Mouse (Mus musculus): ENCODE measurements around the gene Cacna2d2.

Cacna2d2 gene

DNA sequence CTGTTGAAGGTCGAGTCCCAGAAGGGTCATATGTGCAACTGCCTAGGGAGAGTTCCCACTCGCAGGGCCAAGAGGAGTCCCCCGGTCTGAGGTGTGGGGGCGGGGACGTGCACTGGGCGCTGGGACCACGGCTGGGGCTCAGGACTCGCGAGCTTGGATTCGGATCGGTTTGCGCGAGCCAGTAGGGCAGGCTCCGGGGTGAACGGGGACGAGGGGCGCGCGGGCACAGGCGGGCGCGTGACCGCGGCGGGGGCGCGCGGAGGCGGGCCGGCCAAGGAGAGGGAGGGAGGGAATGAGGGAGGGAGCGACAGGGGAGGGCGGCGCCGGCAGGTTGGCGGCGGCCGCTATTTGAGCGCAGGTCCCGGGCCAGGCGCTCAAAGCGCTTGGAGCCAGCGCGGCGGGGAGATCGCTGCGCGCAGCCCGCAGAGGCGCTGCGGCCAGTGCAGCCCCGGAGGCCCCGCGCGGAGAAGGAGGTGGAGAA is at the start of gene Cacna2d2:
Cacna2d2 (plus strand) TSS at position 122 of the 481 bp plus-strand sequence.
- in situ Hi-C loops (cut with MboI) = no loop called here

DNA sequence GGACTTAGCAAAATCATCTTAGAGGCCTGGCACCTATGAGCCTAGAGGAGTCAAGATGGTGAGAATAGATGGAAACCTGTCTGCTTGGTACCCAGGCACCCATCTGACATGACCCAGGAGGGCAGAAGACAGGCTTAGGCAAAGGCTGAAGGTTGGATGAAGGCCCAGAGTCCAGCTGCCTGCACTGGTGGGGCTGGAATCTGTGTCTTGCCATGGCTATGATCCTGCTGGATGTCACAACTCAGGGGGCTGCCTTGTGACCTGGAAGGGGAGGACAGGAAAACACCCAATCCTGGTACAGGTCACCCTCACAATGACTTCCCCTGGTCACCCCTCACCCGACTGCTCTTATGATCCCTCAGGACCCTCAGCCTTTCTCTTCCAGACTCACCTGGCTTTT is 44.6 kb upstream of the Cacna2d2 start:
- in situ Hi-C loops (cut with MboI) = loop anchor here (25.0 kb wide), 1 partner anchor 332 kb away; the partner anchor contains the start of gene Gnat1

DNA sequence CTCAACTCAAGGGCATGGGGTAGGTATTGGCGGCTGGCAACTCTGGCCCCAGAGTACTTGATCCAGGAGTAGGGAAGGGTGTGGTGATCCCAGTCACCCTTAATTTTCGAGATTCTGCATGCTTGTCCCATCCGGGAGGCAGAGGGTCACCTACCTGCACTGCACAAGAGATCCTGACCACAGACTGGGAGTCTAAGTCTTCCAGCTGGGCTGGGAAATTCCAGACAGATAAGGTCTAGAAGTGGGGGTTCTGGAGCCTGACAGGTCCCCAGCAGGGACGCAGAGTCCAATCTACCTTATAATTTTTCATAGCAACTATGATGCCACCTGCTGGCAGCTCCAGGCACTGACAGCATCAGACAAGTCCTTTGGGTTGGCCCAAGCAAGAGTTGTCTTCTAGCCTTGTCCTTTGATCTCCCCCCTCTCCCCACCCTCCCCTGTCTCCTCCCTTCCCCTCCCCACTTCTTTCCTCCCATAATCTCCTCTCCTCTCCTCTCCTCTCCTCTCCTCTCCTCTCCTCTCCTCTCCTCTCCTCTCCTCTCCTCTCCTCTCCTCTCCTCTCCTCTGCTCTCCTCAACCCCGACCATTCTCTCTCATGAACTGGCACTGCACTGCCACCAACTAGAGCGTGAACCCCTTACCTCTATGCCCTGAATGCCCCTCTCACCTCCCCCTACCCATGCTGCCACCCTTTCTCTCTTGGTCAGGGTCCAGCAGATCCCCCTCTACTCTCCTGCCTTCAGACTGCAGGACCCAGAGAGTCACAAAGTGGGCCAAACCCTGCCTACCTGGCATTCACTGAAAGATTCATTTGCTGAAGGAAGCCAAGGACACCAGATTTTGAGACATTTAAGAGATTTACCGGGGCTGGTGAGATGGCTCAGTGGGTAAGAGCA is 43.3 kb upstream of the Cacna2d2 start:
- in situ Hi-C loops (cut with MboI) = loop anchor here (25.0 kb wide), 1 partner anchor 331 kb away; the partner anchor contains the start of gene Gnat1

DNA sequence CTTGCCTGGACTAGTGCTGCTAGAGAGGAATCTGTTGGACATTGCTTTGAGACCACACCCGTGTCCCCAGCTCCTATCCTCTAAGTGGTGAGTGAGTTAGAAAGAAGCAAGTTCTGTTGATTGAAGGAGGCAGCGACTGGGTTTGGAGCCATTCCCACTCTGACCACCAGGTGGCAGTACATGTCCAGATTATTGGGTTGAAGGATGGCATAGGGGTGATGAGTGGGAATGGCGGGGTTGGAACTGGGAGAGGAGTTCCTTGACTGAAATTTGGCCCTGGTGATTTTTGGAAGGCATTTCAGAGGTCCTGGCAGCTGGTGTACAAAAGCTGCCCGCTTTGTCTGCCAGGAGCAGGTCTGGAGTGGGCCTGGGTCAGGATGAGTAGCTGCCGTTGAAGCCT is 41.8 kb upstream of the Cacna2d2 start:
- in situ Hi-C loops (cut with MboI) = loop anchor here (25.0 kb wide), 1 partner anchor 330 kb away; the partner anchor contains the start of gene Gnat1

DNA sequence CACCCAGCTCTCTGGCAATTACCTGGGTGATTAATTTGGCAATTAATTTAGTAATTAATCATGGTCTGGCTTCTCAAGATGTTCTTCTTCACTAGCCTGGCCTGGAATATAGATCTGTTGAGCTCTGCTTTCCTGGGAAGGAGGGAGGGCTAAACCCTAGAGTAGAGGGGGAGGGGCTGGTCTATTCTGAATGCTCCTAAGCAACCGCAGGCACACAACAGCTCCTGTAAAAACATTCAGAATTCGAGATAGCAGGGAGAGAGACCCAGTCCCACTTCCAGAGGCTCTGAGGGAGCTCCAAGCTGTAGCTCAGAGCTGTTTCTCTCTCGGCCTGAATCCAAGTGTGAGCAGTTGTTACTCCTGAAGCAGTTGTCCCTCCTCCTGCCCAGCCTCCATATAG is 38.4 kb upstream of the Cacna2d2 start:
- in situ Hi-C loops (cut with MboI) = loop anchor here (25.0 kb wide), 1 partner anchor 326 kb away; the partner anchor contains the start of gene Gnat1

DNA sequence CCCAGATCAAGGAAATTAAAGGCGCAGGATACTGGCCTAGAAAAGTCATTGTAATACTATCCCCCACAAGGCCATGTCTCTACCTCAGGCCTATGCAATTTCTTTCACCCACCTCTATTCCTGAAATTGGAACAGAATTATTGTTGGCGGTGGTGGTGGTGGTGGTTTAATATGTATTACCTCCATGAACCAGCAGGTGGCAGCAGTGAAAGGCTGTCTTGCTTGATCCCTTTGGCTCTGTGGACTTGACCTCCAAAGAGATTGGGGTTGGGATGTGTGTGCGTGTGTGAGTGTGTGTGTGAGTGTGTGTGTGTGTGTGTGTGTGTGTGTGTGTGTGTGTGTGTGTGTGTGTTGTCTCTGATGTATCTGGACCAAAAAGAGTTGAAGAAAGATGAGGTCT is 32.8 kb upstream of the Cacna2d2 start:
- in situ Hi-C loops (cut with MboI) = loop anchor here (25.0 kb wide), 1 partner anchor 321 kb away; the partner anchor contains the start of gene Gnat1

DNA sequence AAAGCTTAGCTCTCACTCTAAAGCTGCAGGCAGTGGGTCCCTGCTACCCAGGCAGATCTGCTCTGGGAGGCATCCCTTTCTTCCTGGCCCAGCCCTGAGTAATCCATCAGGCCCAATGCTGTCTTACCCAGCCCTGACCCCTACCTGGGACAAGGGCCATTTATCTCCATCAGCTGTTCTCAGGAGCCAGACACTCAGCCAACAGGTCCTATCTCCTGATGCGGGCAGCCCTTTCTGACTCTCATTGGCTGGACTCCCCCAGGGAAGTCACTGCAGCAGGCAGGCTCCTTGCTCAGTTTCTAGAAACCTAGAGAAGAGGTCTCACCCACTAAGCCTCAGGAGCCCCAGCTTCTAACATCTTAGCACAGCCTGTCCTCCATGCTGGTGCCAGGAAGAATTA is 31.1 kb upstream of the Cacna2d2 start:
- in situ Hi-C loops (cut with MboI) = loop anchor here (25.0 kb wide), 1 partner anchor 319 kb away; the partner anchor contains the start of gene Gnat1

DNA sequence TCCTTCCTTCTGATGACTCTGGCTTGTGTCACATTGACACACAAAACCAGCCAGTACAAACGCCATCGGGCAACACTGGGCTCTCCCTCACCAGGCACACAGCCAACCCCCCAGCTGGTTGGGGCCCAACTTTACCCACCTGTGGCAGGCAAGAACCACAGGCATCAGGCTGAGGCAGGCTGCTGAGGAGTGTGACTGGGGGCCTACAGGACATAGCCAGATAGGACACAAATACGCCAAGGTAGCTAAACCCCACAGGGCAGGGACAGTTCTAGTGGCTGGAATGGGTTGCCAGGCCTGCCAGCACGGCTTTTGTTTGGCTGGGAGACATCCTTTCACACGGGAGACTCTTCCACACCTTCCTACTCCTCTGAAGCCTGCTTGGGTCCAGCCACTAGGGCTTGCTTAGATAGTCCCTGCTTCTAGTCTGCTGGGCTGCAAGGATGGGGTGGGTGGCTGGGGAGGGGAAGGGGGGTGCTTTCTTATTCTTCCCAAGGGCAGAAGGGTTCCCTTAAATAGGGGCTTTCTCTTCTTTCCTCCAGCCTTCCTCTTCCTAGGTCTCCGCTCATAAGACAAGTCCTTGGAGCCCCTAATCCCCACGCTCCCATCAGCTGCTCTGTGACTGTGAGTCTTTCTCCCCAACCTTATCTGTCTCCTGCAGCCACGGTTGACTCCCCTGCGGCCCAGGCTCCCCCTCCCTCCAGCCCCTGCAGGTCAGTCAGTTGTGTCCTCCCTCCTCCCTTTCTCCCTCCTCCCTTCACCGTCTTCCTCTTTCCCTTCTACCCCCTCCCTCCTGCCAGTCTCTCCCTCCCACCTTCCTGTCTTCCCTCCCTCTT is 29.9 kb upstream of the Cacna2d2 start:
- in situ Hi-C loops (cut with MboI) = loop anchor here (25.0 kb wide), 1 partner anchor 318 kb away; the partner anchor contains the start of gene Gnat1

DNA sequence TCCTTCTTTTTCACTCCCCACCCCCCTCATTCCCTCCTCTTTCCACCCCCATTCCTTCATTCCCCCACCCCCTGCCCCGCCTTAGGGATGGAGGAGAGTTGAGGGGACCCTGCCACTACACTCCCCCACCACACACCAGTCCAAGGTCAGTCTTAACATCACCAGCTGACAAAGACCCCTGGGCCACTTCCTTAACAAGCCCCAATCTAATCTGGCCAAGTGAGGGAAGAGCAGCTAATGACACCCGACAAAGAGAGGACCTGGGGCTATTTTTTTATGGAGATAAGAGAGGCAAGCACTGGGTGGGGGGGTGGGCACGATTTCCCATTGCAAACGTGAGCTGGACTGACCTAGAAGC is 29.3 kb upstream of the Cacna2d2 start:
- in situ Hi-C loops (cut with MboI) = loop anchor here (25.0 kb wide), 1 partner anchor 317 kb away; the partner anchor contains the start of gene Gnat1

DNA sequence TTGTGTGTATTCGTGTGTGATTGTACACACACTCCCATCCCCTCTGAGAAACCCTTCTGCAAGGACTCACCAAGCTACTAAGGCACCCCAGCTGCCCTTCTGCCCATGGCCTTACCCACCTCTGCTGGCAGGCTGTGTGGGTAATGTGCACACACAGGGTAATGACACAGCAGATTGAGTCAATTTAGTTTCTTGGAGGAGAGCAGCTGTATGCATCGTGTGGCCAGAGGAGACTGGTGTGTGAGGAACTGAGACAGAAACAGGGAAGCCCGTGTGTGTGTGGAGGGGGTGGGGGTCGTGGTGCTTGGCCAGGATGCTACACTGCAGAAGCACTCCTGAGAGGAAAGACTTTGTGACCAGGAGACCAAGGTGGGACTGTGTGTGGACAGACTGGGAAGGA is 27.0 kb upstream of the Cacna2d2 start:
- in situ Hi-C loops (cut with MboI) = loop anchor here (25.0 kb wide), 1 partner anchor 315 kb away; the partner anchor contains the start of gene Gnat1

DNA sequence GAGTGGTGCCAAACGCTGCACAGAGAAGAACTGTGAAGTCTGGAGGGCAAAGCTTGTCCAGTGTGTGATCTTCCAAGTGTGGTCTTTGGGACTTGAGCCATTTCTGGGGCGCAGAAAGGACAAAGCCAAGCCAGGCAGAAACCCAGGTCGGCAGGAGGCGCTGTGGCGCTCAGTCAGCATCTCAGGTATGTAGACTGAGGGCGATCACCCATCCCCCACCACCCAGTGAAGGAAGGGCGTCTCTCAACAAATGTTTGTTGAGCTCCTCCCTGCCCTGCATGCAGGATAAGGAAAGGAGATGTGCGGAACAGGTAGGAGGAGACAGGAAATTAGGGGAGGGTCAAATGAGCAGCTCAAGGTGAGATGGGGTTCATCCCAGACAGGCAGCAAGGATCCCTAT is 24.8 kb upstream of the Cacna2d2 start:
- in situ Hi-C loops (cut with MboI) = loop anchor here (25.0 kb wide), 1 partner anchor 313 kb away; the partner anchor contains the start of gene Gnat1

DNA sequence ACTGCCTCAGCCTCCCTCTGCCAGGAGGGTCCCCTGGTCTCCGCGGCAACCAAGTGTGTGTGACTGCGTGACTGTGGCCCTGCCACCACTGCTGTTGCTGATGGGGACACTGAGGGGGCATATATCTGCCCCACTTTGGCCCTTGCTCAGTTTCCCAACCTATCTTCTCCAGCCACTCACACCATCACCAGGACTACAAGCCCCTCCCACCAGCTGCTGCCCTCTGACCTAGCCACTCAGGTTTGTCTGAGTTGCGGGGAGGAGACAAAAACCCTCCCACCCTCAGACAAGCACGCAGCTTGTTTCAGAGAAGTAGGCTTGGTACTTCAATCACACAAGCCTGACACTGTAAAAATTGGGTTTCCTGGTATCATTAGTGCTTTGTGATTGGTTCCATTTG is 24.0 kb upstream of the Cacna2d2 start:
- in situ Hi-C loops (cut with MboI) = no loop called here

DNA sequence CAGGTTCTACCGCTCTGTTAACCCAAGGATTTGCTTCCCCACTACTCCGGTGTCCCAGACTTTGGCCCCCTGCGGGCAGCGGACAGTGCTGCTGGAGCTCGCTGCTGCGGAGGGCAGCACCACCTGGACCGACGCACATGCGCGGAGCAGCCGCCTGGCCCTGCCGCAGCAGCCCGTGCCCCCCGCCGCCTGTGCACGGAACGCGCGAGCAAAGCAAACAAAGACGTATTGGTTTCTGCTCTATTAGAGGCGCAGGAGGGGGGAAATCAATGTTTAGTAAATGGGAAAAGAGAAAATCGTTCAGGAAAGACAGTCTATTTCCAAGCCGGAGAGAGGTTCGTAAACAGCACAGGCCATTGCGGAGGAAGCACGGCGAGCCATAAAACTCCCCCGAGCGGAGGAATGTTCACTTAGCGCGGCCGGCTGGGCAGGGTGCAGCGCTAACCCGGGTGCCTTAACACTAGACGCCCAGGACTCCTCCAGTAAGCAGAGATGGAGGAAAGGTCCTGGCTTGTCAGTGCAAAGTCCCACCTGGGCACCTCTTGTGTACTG is 21.4 kb upstream of the Cacna2d2 start:
- in situ Hi-C loops (cut with MboI) = no loop called here

DNA sequence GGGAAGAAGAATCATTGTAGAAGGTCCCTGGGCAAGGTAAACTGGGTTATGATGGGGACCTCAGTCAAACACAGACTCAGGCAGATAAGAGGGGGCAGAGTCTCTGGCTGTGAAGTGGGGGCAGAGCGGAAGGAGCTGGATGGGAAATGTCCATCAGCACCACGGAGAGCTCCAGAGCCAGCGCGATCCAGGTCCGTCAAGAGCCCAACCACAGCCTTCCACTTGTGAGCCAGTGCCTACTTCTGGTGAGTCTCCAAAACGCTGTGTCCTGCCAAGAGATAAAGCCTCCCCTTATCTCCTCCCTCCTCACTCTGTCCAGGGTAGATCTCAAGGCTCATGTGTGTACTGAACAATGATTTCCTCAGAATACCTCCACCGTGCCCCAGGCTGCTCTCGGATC is 17.7 kb upstream of the Cacna2d2 start:
- in situ Hi-C loops (cut with MboI) = no loop called here

DNA sequence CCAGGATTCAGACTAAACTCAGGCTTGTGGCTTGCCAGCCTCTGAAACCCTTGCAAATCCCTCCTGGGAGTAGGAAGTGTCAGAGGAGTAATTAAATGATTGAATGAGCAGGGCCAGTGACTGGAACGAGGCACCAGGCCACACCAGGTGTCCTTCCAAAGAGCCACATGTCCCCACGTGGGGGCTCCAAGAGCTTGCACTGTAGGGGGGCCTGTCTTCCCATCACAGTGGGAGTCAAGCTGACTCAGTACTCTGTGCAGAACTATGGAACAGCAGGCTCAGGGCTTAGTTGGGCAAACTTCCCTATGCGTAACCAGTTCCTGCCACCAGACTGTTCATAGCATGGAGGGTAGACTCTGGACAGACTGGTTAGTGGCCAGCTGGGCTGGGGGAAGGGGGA is 15.0 kb upstream of the Cacna2d2 start:
- in situ Hi-C loops (cut with MboI) = no loop called here

DNA sequence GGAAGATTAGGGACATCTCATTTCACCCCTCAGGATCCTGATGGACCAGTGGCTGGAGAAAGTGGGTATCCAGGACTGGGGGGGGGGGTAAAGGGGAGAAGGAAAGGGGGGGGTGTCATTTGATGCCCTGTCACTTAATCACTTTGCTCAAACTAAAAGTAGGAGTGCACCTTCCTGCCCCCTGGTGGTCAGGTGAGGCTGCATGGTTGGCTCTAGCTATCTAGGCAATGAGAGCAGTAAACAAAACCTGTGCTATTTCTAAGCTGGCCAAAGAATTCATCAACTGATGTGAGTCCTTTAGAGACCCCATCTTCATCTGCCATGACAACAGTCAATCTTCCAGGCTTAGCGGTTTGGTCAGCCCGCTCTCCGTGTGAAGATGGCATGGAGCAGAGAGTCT is 12.7 kb upstream of the Cacna2d2 start:
- in situ Hi-C loops (cut with MboI) = no loop called here

DNA sequence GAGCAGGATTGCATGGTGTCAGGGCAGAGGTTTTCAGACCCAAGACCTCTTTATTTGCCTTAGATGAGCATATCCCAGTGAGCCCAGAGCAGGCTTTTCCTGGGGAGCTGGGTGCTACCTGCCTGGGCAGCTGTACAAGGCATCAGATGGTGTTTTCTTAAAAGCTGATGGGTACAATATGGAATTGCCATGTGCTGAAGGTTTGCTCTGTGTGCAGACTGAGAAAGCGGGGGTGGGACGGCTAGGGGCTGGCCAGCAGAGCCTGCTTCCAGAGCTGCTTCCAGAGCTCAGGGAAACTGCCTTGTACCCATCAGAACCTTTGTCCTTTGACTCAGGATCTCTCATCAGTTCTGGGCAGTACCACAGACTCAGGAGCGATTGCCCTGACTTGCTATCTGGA is 11.7 kb upstream of the Cacna2d2 start:
- in situ Hi-C loops (cut with MboI) = no loop called here

DNA sequence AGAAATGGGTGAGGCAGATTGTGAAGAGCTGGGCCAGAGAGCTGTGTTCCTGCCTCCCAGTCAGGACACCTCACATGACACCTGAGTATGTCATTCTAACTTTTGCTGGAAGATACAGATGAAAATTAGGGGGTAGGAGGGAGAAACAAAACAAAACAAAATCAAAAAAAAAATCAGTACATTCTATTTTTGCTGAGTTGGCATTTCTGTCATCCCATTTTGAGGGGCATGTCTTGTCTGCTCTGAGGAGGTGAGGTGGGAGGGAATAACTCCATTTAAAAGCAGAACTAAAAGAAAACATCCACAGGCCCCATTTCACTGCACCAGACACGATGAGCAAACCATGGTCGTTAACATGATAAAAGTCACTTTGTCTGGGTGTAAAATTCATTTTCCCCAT is 11.1 kb upstream of the Cacna2d2 start:
- in situ Hi-C loops (cut with MboI) = no loop called here

DNA sequence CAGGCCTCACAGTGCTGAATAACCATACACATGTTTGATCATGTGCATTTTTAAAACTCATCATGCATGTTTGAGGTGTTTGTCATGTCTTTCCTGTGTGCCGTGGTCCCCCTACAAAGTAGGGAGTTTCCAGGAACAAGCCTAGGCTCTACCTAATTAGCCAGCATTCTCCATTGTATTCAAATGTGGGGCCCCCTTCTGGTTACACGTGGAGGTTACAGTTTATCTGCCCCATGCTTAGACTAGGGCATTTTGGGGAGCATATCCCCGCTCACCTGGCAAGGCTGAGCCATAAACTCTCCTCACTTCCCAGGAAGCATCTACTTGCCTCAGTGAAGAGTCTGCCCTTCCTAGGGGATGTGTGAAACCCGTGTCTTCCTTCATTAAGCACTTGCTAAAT is 3.0 kb upstream of the Cacna2d2 start:
- in situ Hi-C loops (cut with MboI) = no loop called here

DNA sequence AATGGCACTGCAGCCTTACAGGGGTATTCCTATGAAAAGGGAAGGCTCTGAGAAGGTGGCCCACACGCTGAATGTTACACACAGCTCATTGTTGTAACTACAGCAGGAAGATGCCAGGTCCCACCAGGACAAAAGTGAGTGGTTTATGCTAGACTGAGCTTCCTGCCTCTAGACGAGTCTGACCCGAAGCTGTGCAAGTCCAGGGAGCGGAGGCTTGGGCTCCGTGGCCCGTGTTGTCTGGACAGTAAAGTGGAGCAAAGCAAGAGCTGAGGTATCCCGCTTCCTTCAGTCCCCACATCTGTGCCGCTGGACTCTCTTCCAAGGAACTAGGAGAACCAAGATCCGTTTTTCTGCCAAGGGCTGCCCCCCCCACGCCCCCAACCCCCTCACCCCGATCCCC is 444 bp upstream of the Cacna2d2 start:
- in situ Hi-C loops (cut with MboI) = no loop called here

DNA sequence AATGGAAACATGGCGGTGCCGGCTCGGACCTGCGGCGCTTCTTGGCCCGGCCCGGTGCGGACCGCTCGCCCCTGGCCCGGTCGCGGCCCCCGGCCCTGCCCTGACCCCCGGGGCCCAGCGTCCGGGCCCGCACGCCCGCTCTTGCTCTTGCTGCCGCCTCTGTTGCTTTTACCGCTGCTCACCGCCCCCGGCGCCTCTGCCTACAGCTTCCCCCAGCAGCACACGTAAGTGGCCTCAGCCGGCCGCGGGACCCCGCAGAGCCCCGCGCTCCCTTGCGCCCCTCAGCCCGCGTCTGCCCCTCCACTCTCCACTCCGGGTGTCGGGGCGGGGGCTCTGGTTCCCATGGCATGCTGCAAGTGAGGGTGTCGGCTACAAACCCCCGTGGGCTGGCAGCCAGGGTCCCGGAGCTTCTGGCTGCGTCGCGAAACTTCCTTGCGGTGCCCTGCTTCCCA is 674 bp downstream of the Cacna2d2 start:
- in situ Hi-C loops (cut with MboI) = no loop called here
